Mouse (Mus musculus) left cerebral cortex, adult 8-10 months (tissue): ENCODE results near the gene Mrpl53. TPM values are rescaled to one million over a fixed set of nuclear protein-coding genes. Genes with fewer than 3 reads are reported as not detected.
A peak's percentile ranks its signal among the peaks of the same experiment; 100 is the strongest.

ENCODE experiments used
- DNase-seq, 2 experiments: peaks; one replicate each; pipeline ENCODE4 v3.0.0; 2022; ENCODE audit warnings: low spot score in 2 of 2
- total RNA-seq, 4 experiments: library from RNA; stranded (reverse); gene quantifications; 2 replicates each; pipeline ENCODE4 v1.2.4; 2022

Mrpl53 gene
- total RNA-seq = 10 to 100 TPM; 51.1 to 63.3 (median 54.2) TPM

DNA sequence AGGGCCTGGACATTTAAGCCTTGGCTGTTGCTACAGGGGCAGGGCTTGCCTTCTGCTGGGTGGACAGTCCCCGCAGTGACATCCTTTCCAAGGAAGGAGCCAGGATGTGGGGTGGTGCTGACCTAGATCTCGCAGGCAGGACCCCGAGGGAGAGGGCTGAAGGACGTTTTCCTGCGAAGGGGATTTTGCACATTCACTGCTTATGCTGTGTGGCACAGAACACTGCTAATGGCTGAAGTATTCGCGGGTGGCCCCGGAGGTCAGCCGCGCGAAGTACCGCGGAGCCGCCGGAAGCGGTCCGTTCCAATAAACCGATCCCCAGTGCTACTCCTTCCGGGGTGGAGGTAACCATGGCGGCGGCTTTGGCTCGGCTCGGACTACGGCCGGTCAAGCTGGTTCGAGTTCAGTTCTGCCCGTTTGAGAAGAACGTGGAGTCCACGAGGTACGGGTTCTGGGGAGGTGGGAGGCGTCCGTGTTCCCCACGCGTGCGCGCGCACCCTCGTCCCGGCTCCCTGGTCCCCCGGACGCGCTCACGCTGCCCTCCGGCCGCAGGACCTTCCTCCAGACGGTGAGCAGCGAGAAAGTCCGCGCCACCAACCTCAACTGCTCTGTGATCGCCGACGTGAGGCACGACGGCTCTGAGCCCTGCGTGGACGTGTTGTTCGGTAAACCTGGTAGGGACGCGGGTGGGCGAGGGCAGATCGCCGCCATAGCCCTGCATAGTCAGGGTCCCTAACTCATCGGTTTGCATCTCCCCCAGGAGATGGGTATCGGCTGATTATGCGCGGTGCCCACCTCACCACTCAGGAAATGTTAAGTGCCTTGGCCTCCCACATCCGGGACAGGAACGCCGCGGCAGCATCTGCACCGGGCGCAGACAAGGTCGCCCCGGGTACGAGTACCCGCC lies at the start of gene Mrpl53:
TSS of gene Mrpl53 (plus strand) at position 279 of the 907 bp plus-strand sequence.
- DNase-seq = peak; percentile 71 to 81

DNA sequence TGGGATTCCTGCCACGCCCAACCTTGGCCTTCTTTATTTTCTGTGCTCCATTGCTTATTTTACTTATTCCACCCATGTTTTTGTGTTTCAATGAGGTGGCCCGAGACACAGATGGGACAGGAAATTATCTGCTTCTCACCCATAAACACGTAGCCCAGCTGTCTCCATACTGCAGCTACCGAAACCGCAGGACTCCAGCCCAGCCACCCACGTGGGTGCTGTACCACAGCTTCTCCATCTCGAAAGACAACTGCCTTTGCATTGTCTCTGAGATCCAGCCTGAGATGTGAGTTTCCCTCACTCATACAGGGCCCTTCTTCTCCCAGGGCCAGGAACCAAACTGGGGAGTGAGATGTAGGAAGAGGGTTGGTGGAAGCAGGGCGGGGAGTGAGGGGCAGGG lies 42.8 kb upstream of the Mrpl53 start:
- DNase-seq = no peak

DNA sequence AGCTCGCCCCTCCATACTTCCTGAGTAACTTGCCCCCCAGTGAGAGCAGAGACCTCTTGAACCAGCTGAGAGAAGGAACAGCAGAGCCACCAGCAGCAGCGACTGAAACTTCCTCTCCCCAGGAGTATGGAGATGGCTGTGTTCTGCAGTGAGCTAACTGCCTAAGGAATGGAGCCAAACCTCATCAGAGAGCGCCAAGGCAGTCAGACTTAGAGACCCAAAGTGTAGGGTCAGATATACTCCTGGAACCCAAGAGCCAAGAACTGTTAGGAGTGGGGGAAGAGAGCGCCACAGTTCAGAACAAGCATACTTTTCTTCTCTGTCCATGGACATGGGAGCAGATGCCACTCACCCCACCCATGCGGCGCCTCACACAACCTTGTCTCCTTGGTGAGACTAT lies 42.4 kb upstream of the Mrpl53 start:
- no peak for DNase-seq

DNA sequence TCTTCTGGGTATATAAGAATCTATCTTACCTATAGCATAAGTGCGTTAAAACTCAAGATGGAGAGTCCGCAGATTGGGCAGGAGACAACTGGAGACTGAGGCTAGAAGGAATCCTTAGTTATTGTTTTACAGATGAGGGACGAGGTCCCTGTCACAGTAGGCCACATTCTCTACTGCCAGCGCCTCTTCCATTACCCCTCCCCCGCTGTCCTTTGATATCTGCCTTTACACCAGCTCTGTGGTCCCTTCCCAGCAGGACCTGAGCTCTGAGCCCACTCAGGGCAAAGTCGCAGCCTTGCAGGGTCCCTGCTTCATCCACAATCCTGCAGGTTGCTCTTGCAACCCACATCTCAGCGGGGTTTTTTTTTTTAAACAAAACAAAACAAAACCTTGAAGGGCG lies 40.6 kb upstream of the Mrpl53 start:
- DNase-seq = no peak

DNA sequence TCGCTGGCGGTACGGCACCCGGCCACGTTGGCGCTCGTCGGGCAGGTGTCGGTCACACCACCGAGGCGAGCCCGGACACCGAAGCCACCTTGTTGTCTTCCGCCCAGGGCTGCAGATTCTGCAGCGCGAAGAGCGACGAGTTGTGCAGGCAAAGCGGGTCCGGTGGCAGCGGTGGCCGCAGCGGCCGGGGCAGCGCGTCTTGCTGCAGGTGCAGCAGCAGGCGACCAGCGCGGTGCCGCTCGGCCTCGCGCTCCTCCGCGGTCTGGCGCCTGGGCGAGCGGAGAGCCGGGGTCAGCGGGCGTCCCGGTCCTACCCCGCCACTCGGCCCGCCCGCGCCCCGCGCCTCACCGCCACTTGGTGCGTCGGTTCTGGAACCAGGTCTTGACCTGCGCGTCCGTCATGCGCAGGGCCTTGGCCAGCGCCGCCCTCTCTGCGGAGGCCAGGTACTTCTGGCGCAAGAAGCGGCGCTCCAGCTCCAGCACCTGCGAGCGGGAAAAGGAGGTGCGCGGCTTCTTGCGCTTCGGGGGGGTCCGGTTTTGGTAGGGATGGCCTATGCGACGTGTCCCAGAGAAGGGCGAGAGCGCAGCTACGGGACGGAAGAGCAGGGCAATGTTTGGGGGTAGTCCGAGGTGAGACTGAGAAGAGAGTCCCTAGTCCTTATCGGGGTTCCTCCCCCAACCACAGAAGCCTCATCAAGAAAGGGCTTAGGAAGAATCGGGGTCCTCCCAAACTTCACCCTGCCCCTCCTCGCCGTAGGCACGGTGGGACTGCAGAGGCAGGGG lies 39.9 kb upstream of the Mrpl53 start:
- no peak for DNase-seq

DNA sequence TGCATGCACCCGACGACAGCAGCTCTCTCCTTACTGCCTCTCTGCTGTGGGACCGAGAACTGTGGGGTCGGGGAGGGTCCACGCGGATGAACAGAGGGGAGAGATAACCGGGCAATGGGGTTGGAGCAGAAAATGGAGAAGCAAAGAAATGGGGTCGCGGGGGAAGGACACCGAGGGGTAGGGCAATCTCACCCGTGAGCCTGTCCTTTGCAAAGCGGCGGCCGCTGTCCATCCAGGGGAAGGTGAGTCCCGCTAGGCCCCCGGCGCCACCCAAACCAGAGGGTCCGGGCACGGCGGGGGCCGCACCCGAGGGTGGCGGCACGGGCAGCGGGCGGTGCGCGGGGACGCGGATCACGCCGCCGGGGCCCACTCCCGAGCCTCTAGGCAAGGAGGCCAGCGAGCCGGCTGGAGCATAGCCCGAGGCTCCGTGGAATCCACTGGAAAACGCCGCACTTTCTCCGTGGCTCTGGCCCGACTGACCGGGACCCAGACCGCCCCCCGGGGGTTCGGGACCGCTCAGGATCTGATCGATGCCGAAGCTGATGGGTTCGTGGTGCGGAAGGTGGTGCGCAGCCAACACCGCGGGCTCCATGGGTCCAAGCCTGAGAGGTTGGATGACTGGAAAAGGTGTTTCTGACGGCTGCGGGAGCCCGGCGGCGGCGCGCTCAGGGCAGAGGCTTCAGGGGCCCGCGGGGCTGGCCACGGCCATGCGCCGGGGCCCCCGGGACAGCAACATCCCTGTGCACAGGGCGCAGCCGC lies 39.2 kb upstream of the Mrpl53 start:
- DNase-seq = no peak

DNA sequence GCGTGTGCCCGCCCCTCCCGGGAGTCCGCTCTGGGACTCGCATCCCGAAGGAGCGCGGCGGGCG lies 38.8 kb upstream of the Mrpl53 start, which contains the start of gene Tlx2:
TSS of gene Tlx2 (minus strand) at position 47 of the 64 bp plus-strand sequence.
- no peak for DNase-seq

DNA sequence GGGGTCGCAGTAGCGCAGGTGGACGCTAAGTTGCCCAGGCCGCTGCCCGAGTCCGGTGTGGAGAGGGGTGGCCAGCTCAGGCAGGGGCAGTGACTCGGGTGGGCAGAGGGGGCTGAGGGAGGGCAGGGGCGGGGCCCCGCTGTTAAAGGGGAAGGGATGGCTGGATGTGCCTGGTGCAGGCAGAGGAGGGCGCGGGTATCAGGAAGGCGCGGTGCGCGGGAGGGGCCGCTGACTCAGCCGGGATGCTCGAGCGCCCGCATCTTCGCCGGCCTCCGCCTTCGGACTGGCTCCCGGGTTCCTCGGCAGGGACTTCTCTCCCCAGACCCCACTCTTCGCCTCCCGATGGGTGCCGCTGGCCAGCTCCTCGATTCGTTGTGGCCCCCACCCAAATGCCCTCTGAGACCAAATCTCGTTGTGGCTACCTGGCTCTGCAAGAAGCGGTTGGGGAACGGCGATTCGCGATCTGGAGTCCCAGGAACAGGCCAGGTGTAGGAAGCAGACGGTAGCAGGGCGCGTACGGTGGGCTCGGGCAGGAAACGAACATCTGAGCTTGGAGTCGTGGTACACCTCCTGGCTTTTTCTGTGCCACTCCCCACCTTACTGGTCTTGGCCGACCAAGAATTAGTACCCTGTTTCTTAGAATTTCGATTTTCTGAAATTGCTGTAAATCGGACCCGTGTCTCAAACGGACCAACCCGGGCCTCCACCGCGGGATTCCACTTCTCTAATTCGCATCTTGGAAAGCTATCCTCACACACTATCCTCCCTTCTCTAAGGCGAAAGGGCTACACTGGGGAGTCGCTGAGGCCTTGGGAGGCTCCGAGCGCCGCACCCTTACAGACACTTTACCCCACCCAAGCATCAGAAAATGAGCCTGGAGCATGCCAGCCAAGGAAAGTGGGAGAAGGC lies 38.3 kb upstream of the Mrpl53 start:
- peak in 1 of 2 experiments; percentile 43 for DNase-seq

DNA sequence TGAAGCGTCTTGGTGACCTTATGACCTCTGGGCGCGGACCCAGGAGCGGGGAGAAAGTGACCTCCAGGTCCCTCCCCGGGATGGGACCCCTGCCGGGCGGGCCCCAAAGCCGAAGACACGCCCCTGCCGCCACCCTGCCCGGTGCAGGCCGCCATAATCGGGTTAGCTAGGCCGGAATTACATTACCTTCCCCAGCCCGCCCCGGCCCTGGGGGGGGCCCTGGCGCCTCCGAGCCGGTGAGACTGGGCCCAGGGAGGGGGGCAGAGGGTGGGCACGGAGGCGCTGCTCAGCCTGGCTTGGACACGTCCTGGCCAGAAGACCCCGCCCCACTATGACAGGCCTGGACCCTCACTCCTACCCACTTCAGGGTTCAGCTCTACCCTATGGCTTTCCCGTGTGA lies 37.6 kb upstream of the Mrpl53 start:
- DNase-seq = no peak

DNA sequence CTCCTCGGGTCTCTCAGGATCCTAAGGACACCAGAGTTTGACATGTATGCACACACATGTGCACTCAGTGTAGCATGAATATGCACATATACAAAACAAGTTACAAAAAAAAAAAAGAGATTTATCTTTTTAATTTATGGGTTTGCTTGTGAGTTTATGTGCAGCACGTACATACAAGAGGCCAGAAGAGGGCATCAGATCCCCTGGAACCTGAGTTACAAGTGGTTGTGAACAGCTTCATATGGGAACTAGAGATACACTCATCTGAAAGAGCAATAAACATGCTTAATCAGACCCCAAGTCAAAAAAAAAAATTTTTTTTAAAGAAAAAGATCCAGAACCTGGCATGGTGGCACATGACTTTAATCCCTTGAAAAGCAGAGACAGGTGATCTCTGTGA lies 33.9 kb upstream of the Mrpl53 start:
- DNase-seq = no peak

DNA sequence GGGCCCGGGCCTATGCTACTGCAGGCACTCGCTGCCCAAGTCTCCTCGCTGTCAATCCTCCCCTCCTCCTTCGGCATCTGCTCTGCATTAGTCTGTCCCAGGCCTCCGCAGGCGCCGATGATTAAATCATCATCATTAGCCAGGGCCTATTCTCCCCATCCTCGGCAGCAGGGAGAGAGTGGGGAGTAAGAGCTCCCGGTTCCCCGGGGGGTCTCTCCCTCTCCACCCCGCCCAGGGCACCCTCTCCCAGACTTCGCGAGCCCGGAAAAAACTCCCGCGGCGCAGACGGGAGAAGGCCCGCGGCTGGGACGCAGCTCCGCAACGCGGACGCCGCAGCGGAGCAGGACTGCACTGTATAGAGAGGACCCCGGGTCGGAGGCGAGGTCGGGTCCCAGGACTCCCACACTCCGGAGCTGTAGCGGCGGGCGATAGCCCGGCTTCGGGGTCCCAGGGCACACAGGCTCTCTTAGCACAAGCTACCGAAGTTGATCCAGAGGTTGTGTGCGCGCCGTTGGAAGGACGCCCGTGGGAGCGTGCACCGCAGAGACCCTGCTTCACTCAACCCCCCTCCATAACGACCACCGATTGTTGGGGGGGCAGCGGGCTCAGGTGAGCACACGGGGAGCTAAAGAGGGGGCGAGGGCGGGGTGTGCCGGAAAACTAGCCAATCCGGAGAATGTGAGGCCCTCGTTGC lies 31.1 kb upstream of the Mrpl53 start, which contains the start of gene Pcgf1:
TSS of gene Pcgf1 (plus strand) at position 240 of the 694 bp plus-strand sequence.
- DNase-seq = peak in 1 of 2 experiments; percentile 48

DNA sequence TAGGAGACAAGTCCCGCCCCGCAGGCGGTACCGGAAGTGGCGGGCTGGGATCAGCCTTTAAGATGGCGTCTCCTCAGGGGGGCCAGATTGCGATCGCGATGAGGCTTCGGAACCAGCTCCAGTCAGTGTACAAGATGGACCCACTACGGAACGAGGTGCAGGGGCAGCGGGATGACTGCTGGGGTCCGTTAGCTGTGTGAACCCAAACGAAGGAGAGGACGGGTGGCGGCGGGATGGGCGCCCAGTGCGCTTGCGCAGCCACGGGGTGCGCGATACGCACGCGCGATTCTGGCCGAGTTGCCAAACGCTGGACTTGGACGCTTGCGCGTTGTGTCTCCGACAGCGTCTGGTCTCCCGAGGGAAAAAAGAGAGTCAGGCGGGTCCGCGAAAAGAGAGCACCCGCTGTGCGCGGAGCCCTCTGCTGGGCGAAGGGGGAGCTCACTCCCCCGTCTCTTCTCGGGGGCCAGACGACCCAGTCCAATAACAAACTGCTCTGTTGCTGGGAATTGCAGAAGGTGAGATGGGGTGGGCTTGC lies 30.4 kb upstream of the Mrpl53 start:
- DNase-seq = peak; percentile 97 to 100

DNA sequence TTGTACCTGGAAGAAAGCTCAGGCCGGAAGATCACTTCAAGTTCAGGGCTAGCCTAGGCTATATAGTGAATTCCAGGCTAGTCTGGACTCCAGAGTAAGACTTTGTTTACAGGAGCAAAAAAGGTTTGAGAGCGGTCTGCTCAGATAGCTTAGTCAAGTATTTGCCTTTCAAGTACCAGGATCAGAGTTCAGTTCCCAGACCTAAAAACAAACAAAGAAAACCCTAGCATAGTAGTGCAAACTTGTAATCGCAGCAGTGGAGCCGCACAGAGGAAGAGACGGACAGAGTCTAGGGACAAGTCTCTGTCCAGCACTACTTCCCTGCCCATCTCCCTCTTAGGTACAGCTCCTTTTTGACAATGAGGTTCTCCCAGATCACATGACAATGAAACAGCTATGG lies 28.6 kb upstream of the Mrpl53 start:
- DNase-seq = no peak

DNA sequence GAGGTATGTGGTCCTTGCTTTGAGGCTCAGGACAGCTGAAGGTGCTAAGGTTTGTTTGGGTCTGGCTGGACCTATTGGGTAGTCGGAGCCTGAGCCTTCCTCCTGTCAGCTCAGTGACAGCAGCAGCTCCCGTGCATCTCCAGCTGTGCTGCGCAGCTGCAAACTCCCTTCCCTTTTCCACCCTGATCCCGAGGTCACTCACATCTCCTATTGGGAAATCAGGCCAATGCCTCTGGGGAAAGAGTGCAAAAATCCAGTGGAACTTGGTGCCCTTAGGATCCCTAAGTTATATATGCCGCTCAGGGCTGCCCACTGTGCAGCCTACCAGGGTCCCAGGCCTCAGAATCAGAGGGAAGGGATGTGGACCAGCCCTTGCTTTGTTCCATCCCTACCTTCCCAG lies 25.3 kb upstream of the Mrpl53 start:
- no peak for DNase-seq

DNA sequence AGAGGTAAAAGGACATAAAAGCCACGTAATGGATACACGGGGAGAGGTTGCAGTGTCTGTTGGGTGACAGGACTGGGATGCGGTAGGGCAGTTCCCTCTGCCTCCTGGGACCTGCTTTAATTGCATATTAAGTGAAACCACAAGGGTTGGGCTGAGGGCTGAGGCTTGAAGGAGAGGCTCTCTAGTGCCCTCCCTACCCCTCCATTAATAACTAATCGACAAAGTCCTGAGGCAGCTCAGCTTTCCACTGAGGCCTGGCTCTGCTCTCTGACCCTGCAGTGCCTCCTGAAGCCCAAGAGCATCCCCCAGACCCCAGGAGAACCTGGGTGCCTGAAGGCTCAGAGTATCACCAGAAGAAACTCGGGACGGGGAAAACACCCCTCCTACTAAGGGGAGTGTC lies 24.4 kb upstream of the Mrpl53 start:
- no peak for DNase-seq

DNA sequence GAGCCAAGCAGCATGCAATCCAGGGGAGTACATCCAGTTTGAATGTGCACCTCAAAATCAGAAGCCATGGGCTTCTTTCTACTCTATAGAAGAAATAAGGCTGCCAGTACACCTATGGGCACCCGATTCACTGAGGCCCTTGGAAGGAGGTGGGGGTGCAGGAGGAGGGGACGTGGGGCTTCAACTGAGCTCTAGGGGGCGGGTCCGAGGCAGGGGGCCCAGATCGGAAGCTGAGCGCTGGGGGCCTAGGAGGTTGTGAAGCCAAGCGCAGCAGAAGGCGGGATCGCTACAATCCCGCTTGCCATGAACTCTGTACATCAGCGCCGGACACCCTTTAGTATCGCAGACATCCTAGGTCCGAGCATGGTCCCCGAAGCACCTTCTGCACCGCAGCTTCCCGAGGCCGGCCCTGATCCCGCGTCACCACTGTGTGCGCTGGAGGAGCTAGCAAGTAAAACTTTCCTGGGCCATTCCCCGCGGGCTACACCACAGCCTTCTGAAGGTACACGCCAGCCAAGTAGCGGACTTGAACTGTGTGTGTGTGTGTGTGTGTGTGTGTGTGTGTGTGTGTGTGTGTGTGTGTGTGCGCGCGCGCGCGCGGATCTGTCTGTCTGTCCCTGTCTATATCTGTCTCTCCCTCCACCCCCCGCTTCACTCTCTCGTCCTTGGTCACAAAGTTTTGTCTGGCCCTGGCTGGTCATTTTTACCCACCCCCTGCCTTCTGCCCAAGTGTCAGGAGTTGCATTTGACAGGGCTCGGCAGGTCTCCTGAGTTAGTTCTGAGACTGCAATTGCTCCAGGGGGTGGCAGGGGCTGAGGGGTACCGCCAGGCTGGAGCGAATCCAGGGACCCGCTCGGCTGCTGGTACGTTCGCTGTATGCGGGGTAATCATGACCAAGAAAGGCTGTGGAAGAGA lies 22.5 kb upstream of the Mrpl53 start, which contains the start of gene Lbx2:
TSS of gene Lbx2 (plus strand) at position 247 of the 915 bp plus-strand sequence.
- DNase-seq = no peak

DNA sequence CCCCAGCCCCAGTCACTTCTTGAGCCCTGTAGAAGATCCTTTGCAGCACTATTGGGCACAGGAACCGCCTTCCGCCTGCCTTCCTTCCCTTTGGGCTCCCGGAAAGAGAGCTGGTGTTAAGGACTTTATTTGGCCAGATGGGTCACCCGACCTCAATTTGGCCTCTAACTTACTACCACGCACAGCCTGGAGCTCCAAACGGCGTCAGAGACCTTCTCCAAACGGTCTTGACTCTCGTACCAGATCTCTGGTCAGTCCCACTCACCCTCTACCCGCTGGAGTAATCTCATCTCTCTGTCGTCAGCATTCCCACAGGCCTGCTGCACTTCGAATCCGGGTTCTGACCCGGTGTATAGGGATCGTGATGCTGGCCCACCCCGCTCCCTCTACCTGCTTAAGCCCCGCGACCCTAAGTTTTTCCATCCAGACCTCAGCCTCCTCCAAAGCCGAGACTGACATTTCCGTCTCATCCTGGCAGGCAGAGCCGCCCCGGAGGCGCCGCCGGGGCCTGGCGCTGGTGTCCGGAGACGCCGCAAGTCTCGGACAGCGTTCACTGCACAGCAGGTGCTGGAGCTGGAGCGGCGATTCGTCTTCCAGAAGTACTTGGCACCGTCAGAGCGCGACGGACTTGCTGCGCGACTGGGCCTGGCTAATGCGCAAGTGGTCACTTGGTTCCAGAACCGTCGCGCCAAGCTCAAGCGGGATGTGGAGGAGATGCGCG lies 21.5 kb upstream of the Mrpl53 start:
- DNase-seq = no peak

DNA sequence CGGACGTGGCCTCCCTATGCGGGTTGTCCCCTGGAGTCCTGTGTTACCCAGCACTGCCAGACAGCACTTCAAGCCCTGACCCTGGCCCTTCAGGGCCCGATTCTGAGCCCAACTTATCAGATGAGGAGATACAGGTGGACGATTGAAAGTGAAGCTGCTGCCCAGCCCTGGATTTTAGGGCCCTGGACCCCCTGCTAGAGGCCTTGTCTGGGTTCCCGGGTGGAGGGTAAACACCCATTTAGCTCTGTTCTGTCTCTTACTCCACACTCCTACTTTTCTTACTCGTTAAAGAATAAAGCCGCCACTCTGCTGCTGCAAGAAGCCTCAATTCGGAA lies 20.9 kb upstream of the Mrpl53 start:
- DNase-seq = no peak
